Mouse (Mus musculus) CH12.LX (cell line): ENCODE results near the gene Stx1a.

Experiments
- CTCF ChIP-seq, 2 experiments: IDR thresholded peaks in 1 of 2; conservative IDR thresholded peaks in 1 of 2; 2 replicates each; pipeline ENCODE4 v1.5.1; 2011 to 2012; ENCODE audit warnings: low read depth in 2 of 2, low read length in 2 of 2, improper control_type of control experiment in 1 of 2, inconsistent platforms in 1 of 2, mild to moderate bottlenecking in 1 of 2, moderate library complexity in 1 of 2
- EP300 ChIP-seq: IDR thresholded peaks from 2 replicates; pipeline ENCODE4 v1.6.1; 2011; ENCODE audit warnings: low read length, improper control_type of control experiment
- JUND ChIP-seq: conservative IDR thresholded peaks from 2 replicates; pipeline ENCODE4 v1.6.1; 2011; ENCODE audit warnings: low read depth, low read length, improper control_type of control experiment
- MEF2A ChIP-seq: IDR thresholded peaks from 2 replicates; pipeline ENCODE4 v1.6.1; 2014; ENCODE audit warnings: low read depth, mild to moderate bottlenecking, inconsistent platforms, low read length, improper control_type of control experiment, borderline replicate concordance
- MXI1 ChIP-seq: IDR thresholded peaks from 2 replicates; pipeline ENCODE4 v1.6.1; 2011; ENCODE audit warnings: mild to moderate bottlenecking, low read depth, low read length, improper control_type of control experiment
- POLR2A ChIP-seq: IDR thresholded peaks from 2 replicates; pipeline ENCODE4 v1.6.1; 2011; ENCODE audit warnings: low read depth, mild to moderate bottlenecking, improper control_type of control experiment, low read length
- SMC3 ChIP-seq: IDR thresholded peaks from 2 replicates; pipeline ENCODE4 v1.6.1; 2011; ENCODE audit warnings: low read depth, low read length, improper control_type of control experiment
- USF1 ChIP-seq: IDR thresholded peaks from 2 replicates; pipeline ENCODE4 v1.6.1; 2014; ENCODE audit warnings: low read depth, mild to moderate bottlenecking, inconsistent platforms, low read length, improper control_type of control experiment
- ZMIZ1 ChIP-seq: IDR thresholded peaks from 2 replicates; pipeline ENCODE4 v1.6.1; 2012; ENCODE audit warnings: low read depth, mild to moderate bottlenecking, inconsistent platforms, low read length, improper control_type of control experiment

DNA sequence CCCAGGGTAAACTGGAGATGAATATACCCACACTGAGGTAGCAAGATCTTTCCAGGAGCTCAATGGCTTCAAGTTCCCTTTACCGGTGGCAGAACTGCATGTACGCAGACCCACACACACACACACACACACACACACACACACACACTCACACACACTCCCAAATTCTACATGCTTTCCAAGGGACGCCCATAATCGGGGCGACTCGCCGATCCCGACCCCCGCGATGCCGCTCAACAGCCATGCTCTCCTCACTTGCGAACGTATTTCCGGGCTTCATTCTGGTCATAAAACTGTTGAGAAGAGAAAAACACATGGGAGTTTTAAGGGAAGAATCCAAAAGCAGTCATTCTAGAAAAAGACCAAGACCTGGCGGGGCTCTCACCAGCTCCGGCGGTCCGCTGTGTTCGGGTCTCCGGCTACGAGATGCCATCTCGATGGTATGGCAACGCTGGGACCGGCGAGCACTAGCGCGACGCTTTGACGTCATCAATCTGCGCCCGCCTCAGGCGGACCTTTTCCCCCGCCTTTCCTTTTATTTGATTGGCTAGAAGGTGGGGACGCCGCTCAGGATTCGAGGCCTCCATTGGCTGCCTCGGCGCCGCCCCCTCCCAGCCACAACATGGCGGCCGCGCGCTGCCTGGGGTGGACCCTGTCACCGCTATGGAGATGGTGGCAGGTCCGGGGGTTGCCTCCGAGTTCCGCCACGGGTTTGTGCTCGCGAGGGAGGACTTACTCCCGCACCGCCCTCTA, 40.5 kb downstream of the Stx1a start, which contains the start of gene Dnajc30:
- TF ChIP-seq CTCF (conservative IDR thresholded peaks at IDR 0.05 in 1 of 2, IDR thresholded peaks at IDR 0.05 in 1 of 2; ENCODE audit: low read depth in 2 of 2, low read length in 2 of 2) = no peak
- peak; percentile 29; the same call in 1 of the 2 replicates for TF ChIP-seq MEF2A
- TF ChIP-seq USF1 = no peak
- no peak for TF ChIP-seq EP300
- TF ChIP-seq POLR2A = peak; percentile 92
- peak; percentile 69 for TF ChIP-seq ZMIZ1
- TF ChIP-seq JUND = no peak
- TF ChIP-seq SMC3 = no peak
- peak; percentile 90 for TF ChIP-seq MXI1
